Mouse (Mus musculus): ENCODE measurements around the gene Vwa1. TPM values are rescaled to one million over a fixed set of nuclear protein-coding genes. Genes with fewer than 3 reads are reported as not detected.

Vwa1 gene
- polyA plus RNA-seq, 1 experiment from 2014 or later, result 6.5 TPM

- TF ChIP-seq EP300 (IDR thresholded peaks at IDR 0.05) (no peak), CTCF (IDR thresholded peaks at IDR 0.05) (no peak)
- peak overlapping the region; percentile 88 for H3K4me2 ChIP-seq (replicated peaks; ENCODE audit: low read depth, low read length)
- H3K9ac ChIP-seq (replicated peaks; ENCODE audit: low read depth), result peak overlapping the region; percentile 54
- DNase-seq (ENCODE audit: low spot score), result no peak
- H3K4me3 ChIP-seq (ENCODE audit: low read depth, low read length), result peak overlapping the region; percentile 81
- peaks cover 6% of the 10 kb centered on the region; the same call in 1 of the 2 replicates for H3K4me1 ChIP-seq (ENCODE audit: insufficient read depth, low read depth, low read length)
- ATAC-seq, result no peak
- no peak overlapping the region for H3K27ac ChIP-seq (ENCODE audit: low read length)
- H3K36me3 ChIP-seq (ENCODE audit: insufficient read depth, low read length), result peaks cover 4% of the 10 kb centered on the region; the same call in 1 of the 2 replicates
- 77% methylated on average over 5 of the region's 5 CpGs for WGBS
- H3K27me3 ChIP-seq (replicated peaks; ENCODE audit: insufficient read depth, low read length), result no peaks in the 10 kb centered on the region
- no peaks in the 10 kb centered on the region for H3K9me3 ChIP-seq (ENCODE audit: low read length)
Measured at GRCm38 (mm10) chr4:155735788-155736187, 38.7 kb downstream of the Vwa1 start.

- no peaks in the 10 kb centered on the region for H3K9me3 ChIP-seq (ENCODE audit: low read length)
- ATAC-seq, result peak; percentile 82
- peak overlapping the region; percentile 54 for H3K9ac ChIP-seq (replicated peaks; ENCODE audit: low read depth)
- H3K27me3 ChIP-seq (replicated peaks; ENCODE audit: insufficient read depth, low read length), result no peaks in the 10 kb centered on the region
- peak overlapping the region; percentile 81 for H3K4me3 ChIP-seq (ENCODE audit: low read depth, low read length)
- peaks cover 4% of the 10 kb centered on the region; the same call in 1 of the 2 replicates for H3K36me3 ChIP-seq (ENCODE audit: insufficient read depth, low read length)
- DNase-seq (ENCODE audit: low spot score), result peak; percentile 54
- TF ChIP-seq CTCF (IDR thresholded peaks at IDR 0.05), result no peak; the same call in 1 of the 2 replicates
- TF ChIP-seq EP300 (IDR thresholded peaks at IDR 0.05), result no peak
- H3K4me2 ChIP-seq (replicated peaks; ENCODE audit: low read depth, low read length), result peak overlapping the region; percentile 88
- WGBS, result 2% methylated on average over 37 of the region's 79 CpGs
- peak overlapping the region; percentile 87 for H3K27ac ChIP-seq (ENCODE audit: low read length)
- H3K4me1 ChIP-seq (ENCODE audit: insufficient read depth, low read depth, low read length), result peaks cover 6% of the 10 kb centered on the region; the same call in 1 of the 2 replicates
Measured at GRCm38 (mm10) chr4:155734951-155735702, 39.4 kb downstream of the Vwa1 start.

- H3K36me3 ChIP-seq (ENCODE audit: insufficient read depth, low read length), result peaks cover 4% of the 10 kb centered on the region; the same call in 1 of the 2 replicates
- under 1% methylated on average over 23 of the region's 35 CpGs for WGBS
- peak; percentile 96 for DNase-seq (ENCODE audit: low spot score)
- no peaks in the 10 kb centered on the region for H3K27me3 ChIP-seq (replicated peaks; ENCODE audit: insufficient read depth, low read length)
- no peaks in the 10 kb centered on the region for H3K9me3 ChIP-seq (ENCODE audit: low read length)
- H3K27ac ChIP-seq (ENCODE audit: low read length), result peak within 1 kb of the TSS; percentile 87
- H3K4me3 ChIP-seq (ENCODE audit: low read depth, low read length), result peak within 1 kb of the TSS; percentile 81
- TF ChIP-seq EP300 (IDR thresholded peaks at IDR 0.05), result no peak
- TF ChIP-seq CTCF (IDR thresholded peaks at IDR 0.05), result no peak; the same call in 1 of the 2 replicates
- H3K4me2 ChIP-seq (replicated peaks; ENCODE audit: low read depth, low read length), result peak within 1 kb of the TSS; percentile 88
- peaks cover 6% of the 10 kb centered on the region; the same call in 1 of the 2 replicates for H3K4me1 ChIP-seq (ENCODE audit: insufficient read depth, low read depth, low read length)
- H3K9ac ChIP-seq (replicated peaks; ENCODE audit: low read depth), result peak within 1 kb of the TSS; percentile 54
- ATAC-seq, result peak; percentile 93
Measured at GRCm38 (mm10) chr4:155734350-155734941, 40.1 kb downstream of the Vwa1 start, which contains the start of gene Tmem240. Gene Tmem240 (plus strand): TSS chr4:155734800.

- H3K27ac ChIP-seq (ENCODE audit: low read length), result no peak overlapping the region
- TF ChIP-seq CTCF (IDR thresholded peaks at IDR 0.05) (no peak), EP300 (IDR thresholded peaks at IDR 0.05) (no peak)
Measured at GRCm38 (mm10) chr4:155733267-155733666, 41.2 kb downstream of the Vwa1 start.

GRCm38 (mm10) chr4:155727993-155728392 is 46.5 kb downstream of the Vwa1 start:
- DNase-seq (ENCODE audit: low spot score), result no peak
- 83% methylated on average over 2 of the region's 2 CpGs for WGBS
- no peak overlapping the region for H3K27ac ChIP-seq (ENCODE audit: low read length)
- H3K4me1 ChIP-seq (ENCODE audit: insufficient read depth, low read depth, low read length), result no peaks in the 10 kb centered on the region
- no peak overlapping the region for H3K9ac ChIP-seq (replicated peaks; ENCODE audit: low read depth)
- TF ChIP-seq CTCF (IDR thresholded peaks at IDR 0.05) (no peak), EP300 (IDR thresholded peaks at IDR 0.05) (no peak)
- no peaks in the 10 kb centered on the region for H3K27me3 ChIP-seq (replicated peaks; ENCODE audit: insufficient read depth, low read length)
- ATAC-seq, result no peak
- no peak overlapping the region for H3K4me2 ChIP-seq (replicated peaks; ENCODE audit: low read depth, low read length)
- H3K9me3 ChIP-seq (ENCODE audit: low read length), result no peaks in the 10 kb centered on the region
- H3K4me3 ChIP-seq (ENCODE audit: low read depth, low read length), result no peak overlapping the region
- H3K36me3 ChIP-seq (ENCODE audit: insufficient read depth, low read length), result 0 out of 2 replicates have a peak, but pooled peaks cover 3% of the 10 kb centered on the region

More at GRCm38 (mm10) chr4:155733267-155733666, 41.2 kb downstream of the Vwa1 start:
- no peaks in the 10 kb centered on the region for H3K27me3 ChIP-seq (replicated peaks; ENCODE audit: insufficient read depth, low read length)
- H3K4me1 ChIP-seq (ENCODE audit: insufficient read depth, low read depth, low read length), result peaks cover 6% of the 10 kb centered on the region; the same call in 1 of the 2 replicates
- 86% methylated on average over 10 of the region's 10 CpGs for WGBS
- H3K4me2 ChIP-seq (replicated peaks; ENCODE audit: low read depth, low read length), result no peak overlapping the region
- H3K9me3 ChIP-seq (ENCODE audit: low read length), result no peaks in the 10 kb centered on the region
- DNase-seq (ENCODE audit: low spot score) (no peak), ATAC-seq (no peak)
- H3K36me3 ChIP-seq (ENCODE audit: insufficient read depth, low read length), result peaks cover 4% of the 10 kb centered on the region; the same call in 1 of the 2 replicates
- H3K9ac ChIP-seq (replicated peaks; ENCODE audit: low read depth), result no peak overlapping the region
- H3K4me3 ChIP-seq (ENCODE audit: low read depth, low read length), result no peak overlapping the region

- H3K27ac ChIP-seq (ENCODE audit: low read length), result no peak overlapping the region
- 73% methylated on average over 4 of the region's 4 CpGs for WGBS
- H3K4me1 ChIP-seq (ENCODE audit: insufficient read depth, low read depth, low read length), result no peaks in the 10 kb centered on the region
- no peaks in the 10 kb centered on the region for H3K27me3 ChIP-seq (replicated peaks; ENCODE audit: insufficient read depth, low read length)
- no peak for TF ChIP-seq EP300 (IDR thresholded peaks at IDR 0.05)
- peak; percentile 76 for TF ChIP-seq CTCF (IDR thresholded peaks at IDR 0.05)
- no peak overlapping the region for H3K4me3 ChIP-seq (ENCODE audit: low read depth, low read length)
- DNase-seq (ENCODE audit: low spot score), result peak; percentile 54
- H3K9ac ChIP-seq (replicated peaks; ENCODE audit: low read depth), result no peak overlapping the region
- H3K4me2 ChIP-seq (replicated peaks; ENCODE audit: low read depth, low read length), result no peak overlapping the region
- H3K9me3 ChIP-seq (ENCODE audit: low read length), result no peaks in the 10 kb centered on the region
- no peaks in the 10 kb centered on the region; the same call in 1 of the 2 replicates for H3K36me3 ChIP-seq (ENCODE audit: insufficient read depth, low read length)
- ATAC-seq, result peak; percentile 38; the same call in 1 of the 2 replicates
Measured at GRCm38 (mm10) chr4:155721668-155722083, 52.8 kb downstream of the Vwa1 start.

Small RNAs within 50 kb of the gene (microRNA-seq; reads per million reads assigned to microRNA genes)
- gene Gm27743, result not detected

Other genes with a start within 250 kb of the Vwa1 start
- gene Nadk, start 212.3 kb downstream of the Vwa1 start, polyA plus RNA-seq (2015; fragmentation: Nextera tagmentation; extraction: Ambion mirVana), result 70.9 and 76.3 TPM in 2 replicates
- gene Slc35e2, start 173.3 kb downstream of the Vwa1 start, polyA plus RNA-seq (2015; fragmentation: Nextera tagmentation; extraction: Ambion mirVana), result 3.1 and 3.7 TPM in 2 replicates
- 67.3 and 74.4 TPM in 2 replicates for gene Cdk11b, start 149.8 kb downstream of the Vwa1 start, polyA plus RNA-seq (2015; fragmentation: Nextera tagmentation; extraction: Ambion mirVana)
- gene Gm10563, start 129.3 kb downstream of the Vwa1 start, polyA plus RNA-seq (2015; fragmentation: Nextera tagmentation; extraction: Ambion mirVana), result not detected in 2 replicates
- 44.5 and 46.2 TPM in 2 replicates for gene Mmp23, start 121.3 kb downstream of the Vwa1 start, polyA plus RNA-seq (2015; fragmentation: Nextera tagmentation; extraction: Ambion mirVana)
- gene Mib2, start 105.5 kb downstream of the Vwa1 start, polyA plus RNA-seq (2015; fragmentation: Nextera tagmentation; extraction: Ambion mirVana), result 16.3 and 19.8 TPM in 2 replicates
- 3.3 and 3.6 TPM in 2 replicates for gene Fndc10, start 80.4 kb downstream of the Vwa1 start, polyA plus RNA-seq (2015; fragmentation: Nextera tagmentation; extraction: Ambion mirVana)
- gene Ssu72, start 69.9 kb downstream of the Vwa1 start, polyA plus RNA-seq (2015; fragmentation: Nextera tagmentation; extraction: Ambion mirVana), result 166 and 178 TPM in 2 replicates
- 0.58 and 0.63 TPM in 2 replicates for gene Tmem240, start 39.9 kb downstream of the Vwa1 start, polyA plus RNA-seq (2015; fragmentation: Nextera tagmentation; extraction: Ambion mirVana)
- gene Atad3a, start 13.6 kb downstream of the Vwa1 start, polyA plus RNA-seq (2015; fragmentation: Nextera tagmentation; extraction: Ambion mirVana), result 26.1 and 28.5 TPM in 2 replicates
- 0.13 and 0.31 TPM in 2 replicates for gene Tmem88b, start 11.2 kb upstream of the Vwa1 start, polyA plus RNA-seq (2015; fragmentation: Nextera tagmentation; extraction: Ambion mirVana)
- gene Ankrd65, start 15.7 kb upstream of the Vwa1 start, polyA plus RNA-seq (2015; fragmentation: Nextera tagmentation; extraction: Ambion mirVana), result 6.0 and 6.6 TPM in 2 replicates
- 164 and 186 TPM in 2 replicates for gene Mrpl20, start 28.2 kb upstream of the Vwa1 start, polyA plus RNA-seq (2015; fragmentation: Nextera tagmentation; extraction: Ambion mirVana)
- gene Ccnl2, start 37.8 kb upstream of the Vwa1 start, polyA plus RNA-seq (2015; fragmentation: Nextera tagmentation; extraction: Ambion mirVana), result 110 and 122 TPM in 2 replicates
- gene Aurkaip1, start 56.6 kb upstream of the Vwa1 start, polyA plus RNA-seq (2015; fragmentation: Nextera tagmentation; extraction: Ambion mirVana), result 117 and 128 TPM in 2 replicates
- gene Mxra8, start 65.0 kb upstream of the Vwa1 start, polyA plus RNA-seq (2015; fragmentation: Nextera tagmentation; extraction: Ambion mirVana), result 321 and 330 TPM in 2 replicates
- gene Dvl1, start 72.7 kb upstream of the Vwa1 start, polyA plus RNA-seq (2015; fragmentation: Nextera tagmentation; extraction: Ambion mirVana), result 9.1 and 11.9 TPM in 2 replicates
- gene Tas1r3, start 88.7 kb upstream of the Vwa1 start, polyA plus RNA-seq (2015; fragmentation: Nextera tagmentation; extraction: Ambion mirVana), result 0.19 and 0.25 TPM in 2 replicates
- gene Cptp, start 94.7 kb upstream of the Vwa1 start, polyA plus RNA-seq (2015; fragmentation: Nextera tagmentation; extraction: Ambion mirVana), result 10.8 and 13.8 TPM in 2 replicates
- gene Ints11, start 94.8 kb upstream of the Vwa1 start, polyA plus RNA-seq (2015; fragmentation: Nextera tagmentation; extraction: Ambion mirVana), result 31.7 and 34.8 TPM in 2 replicates
- gene Pusl1, start 117.1 kb upstream of the Vwa1 start, polyA plus RNA-seq (2015; fragmentation: Nextera tagmentation; extraction: Ambion mirVana), result 29.3 and 29.9 TPM in 2 replicates
- 12.7 and 13.4 TPM in 2 replicates for gene Acap3, start 117.1 kb upstream of the Vwa1 start, polyA plus RNA-seq (2015; fragmentation: Nextera tagmentation; extraction: Ambion mirVana)
- 66.6 and 67.0 TPM in 2 replicates for gene Ube2j2, start 169.1 kb upstream of the Vwa1 start, polyA plus RNA-seq (2015; fragmentation: Nextera tagmentation; extraction: Ambion mirVana)
- 30.6 and 36.2 TPM in 2 replicates for gene C1qtnf12, start 187.6 kb upstream of the Vwa1 start, polyA plus RNA-seq (2015; fragmentation: Nextera tagmentation; extraction: Ambion mirVana)
- 6.8 TPM in 2 replicates for gene B3galt6, start 218.0 kb upstream of the Vwa1 start, polyA plus RNA-seq (2015; fragmentation: Nextera tagmentation; extraction: Ambion mirVana)
- 155 and 166 TPM in 2 replicates for gene Sdf4, start 218.2 kb upstream of the Vwa1 start, polyA plus RNA-seq (2015; fragmentation: Nextera tagmentation; extraction: Ambion mirVana)
- gene Tnfrsf4, start 239.1 kb upstream of the Vwa1 start, polyA plus RNA-seq (2015; fragmentation: Nextera tagmentation; extraction: Ambion mirVana), result 4.9 and 5.2 TPM in 2 replicates